Mouse (Mus musculus): Measurements from ENCODE around the gene Psmc3ip. TPM values are rescaled to one million over a fixed set of nuclear protein-coding genes. Genes with fewer than 3 reads are reported as not detected.

The Psmc3ip gene
- polyA plus RNA-seq, 1 experiment from 2014 or later, result 18.1 TPM

GRCm38 (mm10) chr11:101119761-101120544, 24.7 kb upstream of the Psmc3ip start, which contains the start of the genes Retreg3 and Tubg1:
Gene Retreg3, minus strand, starts transcription at chr11:101119893.
Gene Tubg1, plus strand, starts transcription at chr11:101119938.
- Histone ChIP-seq H3K4me2 (ENCODE audit: low read depth, low read length) (peak within 1 kb of the TSS; percentile 98), H3K36me3 (ENCODE audit: control insufficient read depth, insufficient read depth, low read length) (0 out of 2 replicates have a peak, but pooled peaks cover 3% of the 10 kb centered on the region), H3K9me3 (ENCODE audit: control insufficient read depth, low read length) (no peaks in the 10 kb centered on the region), H3K9ac (ENCODE audit: low read depth, low read length) (peak within 1 kb of the TSS; percentile 83), H3K27ac (ENCODE audit: low read length) (peak within 1 kb of the TSS; percentile 87), H3K27me3 (replicated peaks; ENCODE audit: control insufficient read depth, insufficient read depth, low read length) (no peaks in the 10 kb centered on the region), H3K4me1 (ENCODE audit: control insufficient read depth, insufficient read depth, low read length) (peaks cover 21% of the 10 kb centered on the region), H3K4me3 (ENCODE audit: low read length) (peak within 1 kb of the TSS; percentile 92)
- peak; percentile 96 for ATAC-seq
- WGBS, result under 1% methylated on average over 61 of the region's 61 CpGs

GRCm38 (mm10) chr11:101119131-101119760, 24.0 kb upstream of the Psmc3ip start:
- Histone ChIP-seq H3K4me3 (ENCODE audit: low read length) (peak overlapping the region; percentile 92), H3K9me3 (ENCODE audit: control insufficient read depth, low read length) (no peaks in the 10 kb centered on the region), H3K36me3 (ENCODE audit: control insufficient read depth, insufficient read depth, low read length) (0 out of 2 replicates have a peak, but pooled peaks cover 3% of the 10 kb centered on the region), H3K9ac (ENCODE audit: low read depth, low read length) (peak overlapping the region; percentile 83), H3K4me2 (ENCODE audit: low read depth, low read length) (peak overlapping the region; percentile 69), H3K27me3 (replicated peaks; ENCODE audit: control insufficient read depth, insufficient read depth, low read length) (no peaks in the 10 kb centered on the region), H3K27ac (ENCODE audit: low read length) (peak overlapping the region; percentile 74), H3K4me1 (ENCODE audit: control insufficient read depth, insufficient read depth, low read length) (peaks cover 21% of the 10 kb centered on the region)
- WGBS, result under 1% methylated on average over 39 of the region's 39 CpGs
- peak; percentile 83 for ATAC-seq

GRCm38 (mm10) chr11:101118105-101118504, 22.9 kb upstream of the Psmc3ip start:
- Histone ChIP-seq H3K27me3 (replicated peaks; ENCODE audit: control insufficient read depth, insufficient read depth, low read length) (no peaks in the 10 kb centered on the region), H3K4me3 (ENCODE audit: low read length) (peak overlapping the region; percentile 92), H3K4me1 (ENCODE audit: control insufficient read depth, insufficient read depth, low read length) (peaks cover 21% of the 10 kb centered on the region), H3K9ac (ENCODE audit: low read depth, low read length) (peak overlapping the region; percentile 83), H3K27ac (ENCODE audit: low read length) (no peak overlapping the region), H3K9me3 (ENCODE audit: control insufficient read depth, low read length) (no peaks in the 10 kb centered on the region), H3K36me3 (ENCODE audit: control insufficient read depth, insufficient read depth, low read length) (0 out of 2 replicates have a peak, but pooled peaks cover 3% of the 10 kb centered on the region), H3K4me2 (ENCODE audit: low read depth, low read length) (peak overlapping the region; percentile 69)
- ATAC-seq, result no peak
- 22% methylated on average over 4 of the region's 4 CpGs for WGBS

- WGBS, result 65% methylated on average over 2 of the region's 2 CpGs
- Histone ChIP-seq H3K4me2 (ENCODE audit: low read depth, low read length) (no peak overlapping the region), H3K27ac (ENCODE audit: low read length) (no peak overlapping the region)
Measured at GRCm38 (mm10) chr11:101115564-101115963, 20.3 kb upstream of the Psmc3ip start.

GRCm38 (mm10) chr11:101112186-101112585, 16.9 kb upstream of the Psmc3ip start:
- H3K4me3 ChIP-seq (ENCODE audit: low read length), result no peak overlapping the region
- peaks cover 3% of the 10 kb centered on the region; the same call in 1 of the 2 replicates for H3K4me1 ChIP-seq (ENCODE audit: control insufficient read depth, insufficient read depth, low read length)
- no peaks in the 10 kb centered on the region for H3K9me3 ChIP-seq (ENCODE audit: control insufficient read depth, low read length)
- no peaks in the 10 kb centered on the region for H3K27me3 ChIP-seq (replicated peaks; ENCODE audit: control insufficient read depth, insufficient read depth, low read length)
- H3K27ac ChIP-seq (ENCODE audit: low read length), result no peak overlapping the region
- 0 out of 2 replicates have a peak, but pooled peaks cover 3% of the 10 kb centered on the region for H3K36me3 ChIP-seq (ENCODE audit: control insufficient read depth, insufficient read depth, low read length)
- no peak overlapping the region for H3K4me2 ChIP-seq (ENCODE audit: low read depth, low read length)
- no peak for ATAC-seq
- 91% methylated on average over 3 of the region's 3 CpGs for WGBS
- no peak overlapping the region for H3K9ac ChIP-seq (ENCODE audit: low read depth, low read length)

More at GRCm38 (mm10) chr11:101115564-101115963, 20.3 kb upstream of the Psmc3ip start:
- no peak for ATAC-seq
- Histone ChIP-seq H3K4me3 (ENCODE audit: low read length) (no peak overlapping the region), H3K27me3 (replicated peaks; ENCODE audit: control insufficient read depth, insufficient read depth, low read length) (no peaks in the 10 kb centered on the region), H3K9ac (ENCODE audit: low read depth, low read length) (no peak overlapping the region), H3K4me1 (ENCODE audit: control insufficient read depth, insufficient read depth, low read length) (peaks cover 14% of the 10 kb centered on the region), H3K9me3 (ENCODE audit: control insufficient read depth, low read length) (no peaks in the 10 kb centered on the region), H3K36me3 (ENCODE audit: control insufficient read depth, insufficient read depth, low read length) (0 out of 2 replicates have a peak, but pooled peaks cover 3% of the 10 kb centered on the region)

GRCm38 (mm10) chr11:101111178-101111577, 15.9 kb upstream of the Psmc3ip start:
- no peaks in the 10 kb centered on the region for H3K27me3 ChIP-seq (replicated peaks; ENCODE audit: control insufficient read depth, insufficient read depth, low read length)
- no peak overlapping the region for H3K27ac ChIP-seq (ENCODE audit: low read length)
- peaks cover 3% of the 10 kb centered on the region; the same call in 1 of the 2 replicates for H3K4me1 ChIP-seq (ENCODE audit: control insufficient read depth, insufficient read depth, low read length)
- H3K4me2 ChIP-seq (ENCODE audit: low read depth, low read length), result no peak overlapping the region
- H3K36me3 ChIP-seq (ENCODE audit: control insufficient read depth, insufficient read depth, low read length), result no peaks in the 10 kb centered on the region
- H3K9ac ChIP-seq (ENCODE audit: low read depth, low read length), result no peak overlapping the region
- WGBS, result 88% methylated on average over 4 of the region's 4 CpGs
- no peak overlapping the region for H3K4me3 ChIP-seq (ENCODE audit: low read length)
- no peak for ATAC-seq
- H3K9me3 ChIP-seq (ENCODE audit: control insufficient read depth, low read length), result no peaks in the 10 kb centered on the region

GRCm38 (mm10) chr11:101110708-101111107, 15.5 kb upstream of the Psmc3ip start:
- Histone ChIP-seq H3K36me3 (ENCODE audit: control insufficient read depth, insufficient read depth, low read length) (no peaks in the 10 kb centered on the region), H3K4me1 (ENCODE audit: control insufficient read depth, insufficient read depth, low read length) (peaks cover 3% of the 10 kb centered on the region; the same call in 1 of the 2 replicates), H3K27me3 (replicated peaks; ENCODE audit: control insufficient read depth, insufficient read depth, low read length) (no peaks in the 10 kb centered on the region), H3K9ac (ENCODE audit: low read depth, low read length) (no peak overlapping the region), H3K9me3 (ENCODE audit: control insufficient read depth, low read length) (no peaks in the 10 kb centered on the region), H3K4me2 (ENCODE audit: low read depth, low read length) (no peak overlapping the region), H3K27ac (ENCODE audit: low read length) (no peak overlapping the region), H3K4me3 (ENCODE audit: low read length) (no peak overlapping the region)
- ATAC-seq, result no peak; the same call in 1 of the 2 replicates
- 46% methylated on average over 5 of the region's 5 CpGs for WGBS

- H3K4me1 ChIP-seq (ENCODE audit: control insufficient read depth, insufficient read depth, low read length), result 0 out of 2 replicates have a peak, but pooled peaks cover 3% of the 10 kb centered on the region
- no peaks in the 10 kb centered on the region for H3K9me3 ChIP-seq (ENCODE audit: control insufficient read depth, low read length)
- no peaks in the 10 kb centered on the region for H3K36me3 ChIP-seq (ENCODE audit: control insufficient read depth, insufficient read depth, low read length)
- no peak for ATAC-seq
- no peak overlapping the region for H3K4me3 ChIP-seq (ENCODE audit: low read length)
- no peak overlapping the region for H3K9ac ChIP-seq (ENCODE audit: low read depth, low read length)
- no peak overlapping the region for H3K4me2 ChIP-seq (ENCODE audit: low read depth, low read length)
- no peaks in the 10 kb centered on the region for H3K27me3 ChIP-seq (replicated peaks; ENCODE audit: control insufficient read depth, insufficient read depth, low read length)
- H3K27ac ChIP-seq (ENCODE audit: low read length), result no peak overlapping the region
- 85% methylated on average over 4 of the region's 4 CpGs for WGBS
Measured at GRCm38 (mm10) chr11:101109351-101109750, 14.1 kb upstream of the Psmc3ip start.

- Histone ChIP-seq H3K4me1 (ENCODE audit: control insufficient read depth, insufficient read depth, low read length) (no peaks in the 10 kb centered on the region), H3K4me3 (ENCODE audit: low read length) (no peak overlapping the region), H3K9me3 (ENCODE audit: control insufficient read depth, low read length) (no peaks in the 10 kb centered on the region), H3K36me3 (ENCODE audit: control insufficient read depth, insufficient read depth, low read length) (peaks cover 15% of the 10 kb centered on the region), H3K4me2 (ENCODE audit: low read depth, low read length) (no peak overlapping the region), H3K27ac (ENCODE audit: low read length) (no peak overlapping the region), H3K27me3 (replicated peaks; ENCODE audit: control insufficient read depth, insufficient read depth, low read length) (no peaks in the 10 kb centered on the region), H3K9ac (ENCODE audit: low read depth, low read length) (no peak overlapping the region)
- 84% methylated on average over 5 of the region's 5 CpGs for WGBS
- no peak for ATAC-seq
Measured at GRCm38 (mm10) chr11:101103011-101103410, 7.8 kb upstream of the Psmc3ip start.
